Mouse (Mus musculus) thymus, adult 2 months (tissue): ENCODE data around the gene Fam172a. TPM values are rescaled to one million over a fixed set of nuclear protein-coding genes. Genes with fewer than 3 reads are reported as not detected.

ENCODE experiments used
- DNase-seq: peaks from one replicate; pipeline ENCODE4 v3.0.0; 2021
- H3K27ac ChIP-seq: fragments of 200-500 bp; 2 replicates; pipeline ENCODE4 v1.5.1; 2012; ENCODE audit warnings: low read length, control low read depth; ENCODE audit not compliant: control insufficient read depth, insufficient read depth
- H3K27me3 ChIP-seq: fragments of 200-500 bp; 2 replicates; pipeline ENCODE4 v1.6.1; 2012; ENCODE audit warnings: mild to moderate bottlenecking, low read length, moderate library complexity, mixed read lengths; ENCODE audit not compliant: control insufficient read depth, insufficient read depth
- H3K36me3 ChIP-seq: fragments of 200-500 bp; 2 replicates; pipeline ENCODE4 v1.6.1; 2012; ENCODE audit warnings: mild to moderate bottlenecking, low read length, moderate library complexity; ENCODE audit not compliant: control insufficient read depth, insufficient read depth
- H3K4me1 ChIP-seq: fragments of 200-500 bp; replicated peaks from 2 replicates; pipeline ENCODE4 v1.6.1; 2012; ENCODE audit warnings: low read length; ENCODE audit not compliant: control insufficient read depth, insufficient read depth
- H3K4me3 ChIP-seq: fragments of 200-500 bp; 2 replicates; pipeline ENCODE4 v1.5.1; 2012; ENCODE audit warnings: mild to moderate bottlenecking, low read length, control low read depth, moderate library complexity; ENCODE audit not compliant: control insufficient read depth, insufficient read depth
- CTCF ChIP-seq: fragments of 200-500 bp; IDR thresholded peaks from 2 replicates; pipeline ENCODE4 v1.5.1; 2012; ENCODE audit warnings: mild to moderate bottlenecking, control low read depth, low read length, moderate library complexity, borderline replicate concordance; ENCODE audit not compliant: control insufficient read depth, poor library complexity, insufficient read depth; ENCODE audit errors: extremely low read depth
- POLR2A ChIP-seq: fragments of 200-500 bp; IDR thresholded peaks from 2 replicates; pipeline ENCODE4 v1.6.1; 2012; ENCODE audit warnings: mild to moderate bottlenecking, low read length, control low read depth, moderate library complexity; ENCODE audit not compliant: control insufficient read depth, poor library complexity, insufficient read depth; ENCODE audit errors: extremely low read depth
- WGBS: fragments of 180-500 bp; shearing (Covaris S2); methylation state at CpG from one replicate; pipeline ENCODE4 v1.1.7; 2018; 5-methylcytosine and 5-hydroxymethylcytosine counted together
- polyA plus RNA-seq: library from polyadenylated mRNA; depleted of rRNA; stranded (reverse); fragments of >200 nt; gene quantifications from 2 replicates; pipeline ENCODE4 v1.2.3, GENCODE M21; 2012

Fam172a gene
- polyA plus RNA-seq, 1 experiment, result 22.7 TPM

- H3K27me3 ChIP-seq, result no peaks in the 10 kb centered on the region
- no peak for TF ChIP-seq CTCF
- no peak for TF ChIP-seq POLR2A
- WGBS, result 94% methylated on average over 5 of the region's 5 CpGs
- DNase-seq, result no peak
- H3K27ac ChIP-seq, result no peak overlapping the region
- H3K4me3 ChIP-seq, result no peak overlapping the region
- H3K36me3 ChIP-seq, result no peaks in the 10 kb centered on the region
- H3K4me1 ChIP-seq, result no peaks in the 10 kb centered on the region
Observed at GRCm38 (mm10) chr13:77991189-77991886, 289.5 kb downstream of the Fam172a start.

GRCm38 (mm10) chr13:78004649-78005048 is 302.8 kb downstream of the Fam172a start:
- no peaks in the 10 kb centered on the region for H3K36me3 ChIP-seq
- H3K4me3 ChIP-seq, result no peak overlapping the region
- no peak overlapping the region for H3K27ac ChIP-seq
- no peak for DNase-seq
- H3K4me1 ChIP-seq, result no peaks in the 10 kb centered on the region
- 93% methylated on average over 4 of the region's 4 CpGs for WGBS
- H3K27me3 ChIP-seq, result no peaks in the 10 kb centered on the region
- TF ChIP-seq CTCF (no peak), POLR2A (no peak)

- Histone ChIP-seq H3K36me3 (no peaks in the 10 kb centered on the region), H3K4me1 (no peaks in the 10 kb centered on the region), H3K27ac (no peak overlapping the region), H3K4me3 (no peak overlapping the region), H3K27me3 (no peaks in the 10 kb centered on the region)
- DNase-seq, result no peak
- no peak for TF ChIP-seq CTCF
- no peak for TF ChIP-seq POLR2A
- WGBS, result 96% methylated on average over 3 of the region's 3 CpGs
Observed at GRCm38 (mm10) chr13:78005344-78005743, 303.5 kb downstream of the Fam172a start.

GRCm38 (mm10) chr13:78010176-78010575 is 308.3 kb downstream of the Fam172a start:
- Histone ChIP-seq H3K27me3 (no peaks in the 10 kb centered on the region), H3K36me3 (no peaks in the 10 kb centered on the region), H3K4me1 (no peaks in the 10 kb centered on the region), H3K4me3 (no peak overlapping the region), H3K27ac (no peak overlapping the region)
- WGBS, result 100% methylated on average over 1 of the region's 1 CpGs
- DNase-seq, result no peak
- TF ChIP-seq CTCF (no peak), POLR2A (no peak)

- no peak for TF ChIP-seq POLR2A
- TF ChIP-seq CTCF, result no peak
- 86% methylated on average over 15 of the region's 15 CpGs for WGBS
Observed at GRCm38 (mm10) chr13:78024683-78025294, 323.0 kb downstream of the Fam172a start, which contains the start of gene Pou5f2. TSS of gene Pou5f2 (plus strand) at chr13:78024902.

GRCm38 (mm10) chr13:78032821-78033220 is 331.0 kb downstream of the Fam172a start:
- TF ChIP-seq CTCF, result no peak
- TF ChIP-seq POLR2A, result no peak
- H3K4me1 ChIP-seq, result no peaks in the 10 kb centered on the region
- no peak overlapping the region for H3K27ac ChIP-seq
- no peak for DNase-seq
- 86% methylated on average over 1 of the region's 1 CpGs for WGBS
- H3K4me3 ChIP-seq, result no peak overlapping the region
- H3K27me3 ChIP-seq, result no peaks in the 10 kb centered on the region
- H3K36me3 ChIP-seq, result no peaks in the 10 kb centered on the region

More at GRCm38 (mm10) chr13:78024683-78025294, 323.0 kb downstream of the Fam172a start, which contains the start of gene Pou5f2:
- Histone ChIP-seq H3K27ac (no peak within 1 kb of the TSS), H3K4me1 (no peaks in the 10 kb centered on the region), H3K4me3 (no peak within 1 kb of the TSS), H3K36me3 (no peaks in the 10 kb centered on the region), H3K27me3 (no peaks in the 10 kb centered on the region)
- DNase-seq, result peak; percentile 12

GRCm38 (mm10) chr13:78037203-78037602 is 335.4 kb downstream of the Fam172a start:
- H3K4me3 ChIP-seq, result no peak overlapping the region
- H3K27ac ChIP-seq, result no peak overlapping the region
- TF ChIP-seq POLR2A (no peak), CTCF (no peak)
- no peaks in the 10 kb centered on the region for H3K4me1 ChIP-seq
- no peaks in the 10 kb centered on the region for H3K27me3 ChIP-seq
- DNase-seq, result no peak
- H3K36me3 ChIP-seq, result no peaks in the 10 kb centered on the region
- WGBS, result 95% methylated on average over 1 of the region's 1 CpGs
